8 mouse cellular contexts compared by ENCODE assay signal in the genomic region with DNA sequence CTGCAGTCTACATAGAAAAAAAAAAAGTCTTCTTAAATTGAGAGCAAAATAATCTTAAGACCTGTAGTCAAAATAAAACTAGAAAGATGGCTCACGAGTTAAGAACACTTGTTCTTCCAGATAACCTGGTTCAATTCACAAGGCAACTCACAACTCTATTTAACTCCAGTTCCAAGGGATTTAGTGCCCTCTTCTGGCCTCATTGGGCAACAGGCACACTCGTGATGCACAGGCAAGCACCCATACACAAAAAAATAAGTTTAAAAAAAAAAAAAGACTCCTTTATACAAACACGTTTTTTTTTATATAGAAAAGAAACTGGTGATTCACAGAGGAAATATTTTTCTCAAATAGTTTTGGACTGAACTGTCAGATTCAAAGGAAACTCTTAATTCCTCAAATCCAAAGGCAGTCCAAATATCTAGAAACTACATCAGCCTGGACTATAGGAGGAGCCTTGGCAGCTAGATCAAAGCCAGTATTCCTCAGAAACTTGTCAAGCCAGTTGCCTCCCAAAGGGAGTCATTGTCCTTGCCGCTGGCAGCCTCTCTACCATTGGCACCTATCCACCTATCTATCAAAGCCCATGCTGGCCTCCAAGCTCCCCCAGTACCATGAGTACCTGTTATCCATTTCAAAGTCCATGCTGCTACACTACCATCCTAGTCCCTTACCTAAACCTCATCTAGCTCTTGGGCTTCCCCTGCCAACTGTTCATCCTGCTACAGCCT. TPM values are rescaled to one million over a fixed set of nuclear protein-coding genes. Genes with fewer than 3 reads are reported as not detected.
DNase-seq lines count a peak whose midpoint lies in the region; ATAC-seq and TF ChIP-seq lines count a peak whose summit lies in the region.

No protein-coding gene starts in this region.

- peak; percentile 45 for TF ChIP-seq CTCF in kidney, postnatal 0 days (IDR thresholded peaks at IDR 0.05; ENCODE audit: low read depth)

- no peak for ATAC-seq in kidney, postnatal 0 days (replicated peaks; ENCODE audit: low FRiP score, low read depth)
- peak; percentile 84 for ATAC-seq in erythroid progenitor cell, adult 5-6 weeks (replicated peaks; ENCODE audit: low FRiP score, poor library complexity, severe bottlenecking)
- no peak for ATAC-seq in midbrain, embryonic 13.5 days

- H3K9ac ChIP-seq in kidney, postnatal 0 days (ENCODE audit: low read depth, low read length) = no peak overlapping the region
- no peak overlapping the region for H3K9ac ChIP-seq in midbrain, embryonic 13.5 days (replicated peaks)

- H3K27ac ChIP-seq in kidney, postnatal 0 days = no peak overlapping the region
- H3K27ac ChIP-seq in midbrain, embryonic 13.5 days = no peak overlapping the region

- no peak overlapping the region for H3K4me2 ChIP-seq in kidney, postnatal 0 days (ENCODE audit: low read length)
- H3K4me2 ChIP-seq in midbrain, embryonic 13.5 days (replicated peaks) = no peak overlapping the region

- H3K36me3 ChIP-seq in kidney, postnatal 0 days (ENCODE audit: insufficient read depth, low read length) = peaks cover 24% of the 10 kb centered on the region
- peaks cover 64% of the 10 kb centered on the region for H3K36me3 ChIP-seq in midbrain, embryonic 13.5 days

- WGBS in kidney, postnatal 0 days = 86% methylated on average over 4 of the region's 4 CpGs
- 83% methylated on average over 4 of the region's 4 CpGs for WGBS in midbrain, embryonic 13.5 days

- no peaks in the 10 kb centered on the region for H3K9me3 ChIP-seq in kidney, postnatal 0 days (replicated peaks; ENCODE audit: low read length)
- H3K9me3 ChIP-seq in midbrain, embryonic 13.5 days = no peaks in the 10 kb centered on the region; the same call in 1 of the 2 replicates

- H3K4me3 ChIP-seq in kidney, postnatal 0 days (replicated peaks; ENCODE audit: low read depth, low read length) = no peak overlapping the region
- H3K4me3 ChIP-seq in midbrain, embryonic 13.5 days (replicated peaks) = no peak overlapping the region

- H3K27me3 ChIP-seq in kidney, postnatal 0 days (ENCODE audit: insufficient read depth, low read length) = no peaks in the 10 kb centered on the region
- no peaks in the 10 kb centered on the region for H3K27me3 ChIP-seq in midbrain, embryonic 13.5 days

- no peaks in the 10 kb centered on the region for H3K4me1 ChIP-seq in kidney, postnatal 0 days (replicated peaks; ENCODE audit: insufficient read depth, low read length)
- no peaks in the 10 kb centered on the region for H3K4me1 ChIP-seq in midbrain, embryonic 13.5 days (replicated peaks)

- peak; percentile 25 for DNase-seq in kidney, postnatal 0 days (ENCODE audit: low spot score)
- DNase-seq in kidney, adult 8-10 months = no peak
- peak; percentile 29 for DNase-seq in A20 (ENCODE audit: low read depth, low spot score)
- DNase-seq in Muller cell, postnatal 12 days (ENCODE audit: inconsistent ontology term) = peak; percentile 89
- no peak for DNase-seq in neural tube, embryonic 10.5 days (ENCODE audit: extremely low spot score, low spot score)
- DNase-seq in urinary bladder, postnatal 25 days (ENCODE audit: low spot score) = no peak

RNA-seq across cellular contexts. Expression of a gene that starts 28.5 kb away (rescaled TPM):
- 54.8 and 59.3 TPM in 2 replicates for polyA plus RNA-seq in kidney, postnatal 0 days (2015; fragmentation: Nextera tagmentation; extraction: Ambion mirVana)
- total RNA-seq in erythroid progenitor cell, adult 5-6 weeks (2015; ENCODE audit: low replicate concordance) = 96.9 and 107 TPM in 2 replicates
- total RNA-seq in erythroid progenitor cell, adult 5-6 weeks (2017; ENCODE audit: low replicate concordance) = 205 and 231 TPM in 2 replicates
- polyA plus RNA-seq in midbrain, embryonic 13.5 days (2015; fragmentation: Nextera tagmentation; extraction: Ambion mirVana) = 79.4 and 90.7 TPM in 2 replicates

Comparison
In these comparisons a context has a peak if more than half of its experiments do, and no peak if none do; other contexts are left out.
1. DNase-seq: peak in kidney, postnatal 0 days (single experiment), A20 (single experiment) and Muller cell, postnatal 12 days (single experiment); none in kidney, adult 8-10 months (0 of 2), neural tube, embryonic 10.5 days (single experiment) and urinary bladder, postnatal 25 days (single experiment).